Mouse (Mus musculus) adrenal gland, postnatal 10 days (tissue): ENCODE measurements around the gene Tmem132c. TPM values are rescaled to one million over a fixed set of nuclear protein-coding genes. Genes with fewer than 3 reads are reported as not detected.

ENCODE experiments used
- DNase-seq: peaks from one replicate; pipeline ENCODE4 v3.0.0; 2021; ENCODE audit warnings: mixed read lengths
- total RNA-seq, 2 experiments: library from RNA; stranded (reverse); gene quantifications; 2 replicates each; pipeline ENCODE4 v1.2.3; 2021

Tmem132c gene
- total RNA-seq, 2 experiments from 2014 or later: 1.5 to 2.3 TPM

GRCm38 (mm10) chr5:127610787-127611509 is 369.3 kb downstream of the Tmem132c start:
- DNase-seq: peak; percentile 71

GRCm38 (mm10) chr5:127611881-127612280 is 370.3 kb downstream of the Tmem132c start:
- no peak for DNase-seq

DNA sequence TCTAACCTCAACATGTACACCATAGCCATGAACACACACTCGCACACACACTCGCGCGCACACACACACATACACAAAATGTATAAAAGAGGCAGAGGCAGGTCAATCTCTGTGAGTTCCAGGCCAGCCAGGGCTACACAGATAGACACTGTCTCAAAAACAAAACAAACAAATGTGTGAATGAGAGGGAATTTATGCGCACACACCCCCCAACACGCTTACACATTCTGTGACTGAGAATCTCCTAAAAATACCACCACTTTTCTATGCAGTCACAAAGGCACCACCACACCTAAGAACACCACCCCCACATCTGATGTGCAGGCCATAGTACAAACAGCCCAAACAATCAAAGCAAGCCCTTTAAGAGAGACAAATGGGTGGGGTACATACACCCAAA is 370.8 kb downstream of the Tmem132c start:
- no peak for DNase-seq
